Mouse (Mus musculus): ENCODE data around the gene Dcaf4.

DNA sequence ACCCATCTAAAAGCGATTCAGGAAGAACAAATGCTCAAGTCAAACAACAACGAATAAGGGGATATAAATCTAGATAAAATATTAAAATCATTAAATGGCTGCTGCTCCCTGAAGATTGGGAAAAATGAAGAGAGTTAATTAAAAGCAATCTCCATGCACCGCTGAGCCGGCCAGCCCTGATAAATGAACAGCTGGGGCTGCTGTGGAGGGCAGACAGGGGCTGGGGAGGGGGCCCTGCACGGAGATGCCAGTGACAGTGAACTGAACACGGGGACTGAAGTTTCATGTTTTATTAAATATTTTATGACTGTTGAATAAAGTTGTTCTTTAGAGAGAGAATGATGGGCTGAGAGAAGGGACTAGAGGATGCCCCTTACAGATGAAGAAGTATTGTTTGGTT lies 44.8 kb upstream of the Dcaf4 start:
- TF ChIP-seq CTCF (IDR thresholded peaks at IDR 0.05; ENCODE audit: low read depth) (no peak), EP300 (optimal IDR thresholded peaks at IDR 0.05) (no peak)
